Mouse (Mus musculus): Measurements from ENCODE around the gene Snrnp35.

DNA sequence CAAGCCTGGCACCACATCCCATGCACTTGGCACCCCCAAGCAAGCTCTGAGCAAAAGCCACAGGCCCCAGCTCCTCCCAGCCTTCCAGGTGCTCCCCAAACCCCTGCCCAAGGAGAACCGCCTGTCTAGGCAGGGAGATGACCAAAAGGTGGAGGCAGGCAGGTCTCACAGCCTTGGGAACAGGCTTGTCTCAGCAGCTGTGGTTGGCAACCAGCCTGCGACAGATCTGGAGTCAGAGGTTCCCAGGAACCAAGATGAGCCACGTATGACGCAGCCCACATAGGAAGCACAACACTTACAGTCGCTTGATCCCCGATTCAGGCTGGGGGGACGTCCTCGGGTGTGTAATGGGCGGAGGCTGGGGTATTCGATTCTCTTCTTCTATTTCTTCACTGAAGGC, 18.6 kb downstream of the Snrnp35 start:
- TF ChIP-seq CTCF (IDR thresholded peaks at IDR 0.05; ENCODE audit: borderline replicate concordance, control insufficient read depth, extremely low read depth, insufficient read depth, low read length, poor library complexity) (no peak), POLR2A (IDR thresholded peaks at IDR 0.05; ENCODE audit: control insufficient read depth, extremely low read depth, insufficient read depth, low read length, poor library complexity) (no peak)

Measured in thymus, adult 2 months (tissue).